Mouse (Mus musculus) liver, postnatal 0 days (tissue): ENCODE data around the gene Otogl. TPM values are rescaled to one million over a fixed set of nuclear protein-coding genes. Genes with fewer than 3 reads are reported as not detected.

ENCODE experiments used
- ATAC-seq: fragments of 200-750 bp; cut with Nextera tagmentation; 2 replicates; pipeline ENCODE4 v1.8.0; 2017; ENCODE audit warnings: mild to moderate bottlenecking, moderate library complexity
- DNase-seq: peaks from one replicate; pipeline ENCODE4 v3.0.0-alpha.2; 2016
- H3K27ac ChIP-seq: fragments of 300-500 bp; sonication (generic); 2 replicates; pipeline ENCODE4 v1.5.1; 2014; ENCODE audit warnings: antibody characterized with exemption, moderate library complexity, mild to moderate bottlenecking, low read depth
- H3K27me3 ChIP-seq: fragments of 300-500 bp; sonication (generic); 2 replicates; pipeline ENCODE4 v1.6.1; 2014; ENCODE audit warnings: low read length, control low read depth, mixed read lengths; ENCODE audit not compliant: insufficient read depth
- H3K36me3 ChIP-seq: fragments of 300-500 bp; sonication (generic); replicated peaks from 2 replicates; pipeline ENCODE4 v1.6.1; 2014; ENCODE audit warnings: mild to moderate bottlenecking, control low read depth, low read length, moderate library complexity, mixed read lengths; ENCODE audit not compliant: insufficient read depth
- H3K4me1 ChIP-seq: fragments of 300-500 bp; sonication (generic); 2 replicates; pipeline ENCODE4 v1.6.1; 2014; ENCODE audit warnings: antibody characterized with exemption, mild to moderate bottlenecking, control low read depth; ENCODE audit not compliant: insufficient read depth
- H3K4me2 ChIP-seq: fragments of 300-500 bp; sonication (generic); 2 replicates; pipeline ENCODE4 v1.6.1; 2014; ENCODE audit warnings: low read depth, mild to moderate bottlenecking, low read length, moderate library complexity, mixed read lengths
- H3K4me3 ChIP-seq: fragments of 300-500 bp; sonication (generic); 2 replicates; pipeline ENCODE4 v1.5.1; 2014; ENCODE audit warnings: low read depth, low read length
- H3K9ac ChIP-seq: fragments of 300-500 bp; sonication (generic); replicated peaks from 2 replicates; pipeline ENCODE4 v1.6.1; 2014; ENCODE audit warnings: mild to moderate bottlenecking, moderate library complexity
- H3K9me3 ChIP-seq: fragments of 300-500 bp; sonication (generic); 2 replicates; pipeline ENCODE4 v1.6.1; 2016; ENCODE audit warnings: mild to moderate bottlenecking, control low read depth, low read length, mixed read lengths
- CTCF ChIP-seq: sonication (generic); IDR thresholded peaks from 2 replicates; pipeline ENCODE4 v1.5.1; 2016; ENCODE audit warnings: antibody characterized with exemption, low read depth
- EP300 ChIP-seq: IDR thresholded peaks from 2 replicates; pipeline ENCODE4 v1.6.1; 2016; ENCODE audit warnings: antibody characterized with exemption, low read depth, mild to moderate bottlenecking
- WGBS: fragments of 180-500 bp; shearing (Covaris S2); extraction: QIAGEN DNeasy Blood & Tissue Kit; methylation state at CpG from one replicate; pipeline ENCODE4 v1.1.7; 2014; ENCODE audit not compliant: insufficient replicate concordance; 5-methylcytosine and 5-hydroxymethylcytosine counted together
- polyA plus RNA-seq: library from polyadenylated mRNA; unstranded; fragments of >200 nt; fragmentation: Nextera tagmentation; extraction: Ambion mirVana; gene quantifications from 2 replicates; pipeline ENCODE4 v1.2.1, GENCODE M21; 2015

Otogl gene
- polyA plus RNA-seq, 1 experiment from 2014 or later, result not detected

DNA sequence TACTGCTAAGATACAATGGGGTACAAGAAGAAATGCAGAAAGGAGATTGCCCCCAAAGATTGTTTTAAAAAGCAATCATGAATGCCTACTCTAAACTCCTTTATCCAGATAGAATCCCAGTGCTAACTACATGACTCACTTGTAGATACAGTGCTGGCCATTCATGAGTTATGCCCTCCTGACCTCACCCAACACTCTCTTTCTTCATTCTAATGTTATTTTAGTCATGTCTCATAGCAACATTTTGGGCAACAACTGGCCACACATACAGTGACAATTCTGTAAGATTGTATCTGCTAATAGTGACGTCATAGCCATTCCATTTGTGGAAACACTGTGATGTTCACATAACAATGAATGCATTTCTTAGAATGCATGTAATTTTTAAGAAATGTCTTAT, 21.6 kb upstream of the Otogl start:
- no peaks in the 10 kb centered on the region for H3K9me3 ChIP-seq
- H3K27me3 ChIP-seq, result no peaks in the 10 kb centered on the region
- no peak for DNase-seq
- no peak for TF ChIP-seq CTCF
- H3K4me3 ChIP-seq, result no peak overlapping the region
- WGBS, result 60% methylated on average over 1 of the region's 1 CpGs
- ATAC-seq, result no peak
- no peak overlapping the region for H3K27ac ChIP-seq
- H3K4me2 ChIP-seq, result no peak overlapping the region
- no peaks in the 10 kb centered on the region for H3K36me3 ChIP-seq
- no peak overlapping the region; the same call in 1 of the 2 replicates for H3K9ac ChIP-seq
- no peaks in the 10 kb centered on the region for H3K4me1 ChIP-seq

GRCm38 (mm10) chr10:107931833-107932828, 20.2 kb upstream of the Otogl start:
- peak; percentile 55 for ATAC-seq

GRCm38 (mm10) chr10:107930471-107931021, 18.6 kb upstream of the Otogl start:
- Histone ChIP-seq H3K27ac (no peak overlapping the region), H3K9ac (no peak overlapping the region), H3K4me1 (no peaks in the 10 kb centered on the region), H3K4me3 (no peak overlapping the region), H3K36me3 (no peaks in the 10 kb centered on the region), H3K4me2 (no peak overlapping the region), H3K9me3 (no peaks in the 10 kb centered on the region), H3K27me3 (no peaks in the 10 kb centered on the region)
- no peak for TF ChIP-seq CTCF
- TF ChIP-seq EP300, result no peak
- ATAC-seq (peak; percentile 33; the same call in 1 of the 2 replicates), DNase-seq (no peak)
- WGBS, result 38% methylated on average over 7 of the region's 7 CpGs

More at GRCm38 (mm10) chr10:107931833-107932828, 20.2 kb upstream of the Otogl start:
- no peak for TF ChIP-seq EP300
- TF ChIP-seq CTCF, result peak; percentile 65
- 30% methylated on average over 10 of the region's 10 CpGs for WGBS
- H3K36me3 ChIP-seq, result no peaks in the 10 kb centered on the region
- DNase-seq, result peak; percentile 24
- no peak overlapping the region for H3K4me3 ChIP-seq
- no peak overlapping the region for H3K9ac ChIP-seq
- no peaks in the 10 kb centered on the region for H3K9me3 ChIP-seq
- no peak overlapping the region for H3K27ac ChIP-seq
- no peaks in the 10 kb centered on the region for H3K27me3 ChIP-seq
- H3K4me1 ChIP-seq, result no peaks in the 10 kb centered on the region
- H3K4me2 ChIP-seq, result no peak overlapping the region

DNA sequence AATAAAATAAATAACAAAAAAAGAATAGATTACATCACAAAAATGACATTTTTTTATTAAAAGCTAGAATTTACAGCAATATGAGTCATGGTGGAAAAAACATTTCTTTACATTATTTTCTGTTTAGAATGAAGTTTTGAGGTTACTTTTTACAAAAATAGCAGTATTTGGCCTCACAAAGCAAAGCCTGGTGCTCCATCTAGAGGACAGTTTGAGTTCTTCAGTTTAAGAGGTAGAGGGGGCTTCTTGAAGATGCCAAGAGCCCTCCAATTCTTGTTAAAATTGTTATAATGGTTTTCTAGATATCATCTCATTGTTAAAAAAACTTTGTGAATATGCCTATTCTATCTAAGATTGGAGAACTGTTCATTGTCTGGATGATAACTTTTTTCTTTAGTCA, 13.4 kb upstream of the Otogl start:
- ATAC-seq, result no peak
- no peaks in the 10 kb centered on the region for H3K4me1 ChIP-seq
- H3K4me3 ChIP-seq, result no peak overlapping the region
- no peaks in the 10 kb centered on the region for H3K36me3 ChIP-seq
- no peak overlapping the region for H3K27ac ChIP-seq
- DNase-seq, result no peak
- no peak overlapping the region for H3K9ac ChIP-seq
- H3K9me3 ChIP-seq, result no peaks in the 10 kb centered on the region
- H3K4me2 ChIP-seq, result no peak overlapping the region
- peak; percentile 49 for TF ChIP-seq CTCF
- no peak for TF ChIP-seq EP300
- H3K27me3 ChIP-seq, result no peaks in the 10 kb centered on the region

DNA sequence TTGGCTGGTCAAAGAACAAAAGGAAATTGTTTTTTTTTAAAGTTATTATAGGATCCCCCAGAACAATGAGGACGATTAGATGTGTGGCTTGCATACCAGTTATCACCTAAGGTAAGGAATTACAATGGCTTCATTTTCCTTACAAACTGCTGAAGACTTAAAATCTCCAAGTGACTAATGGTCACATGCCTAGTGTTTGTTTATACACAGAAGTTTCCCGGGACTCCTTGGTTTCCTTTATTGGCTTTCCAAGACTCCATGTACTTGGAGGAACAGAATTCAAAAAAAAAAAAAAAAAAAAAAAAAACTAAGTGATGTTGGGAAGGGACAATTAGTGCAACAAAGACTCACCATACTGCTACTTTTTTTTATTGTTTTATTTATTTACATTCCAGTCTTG, 11.9 kb upstream of the Otogl start:
- DNase-seq (no peak), ATAC-seq (no peak)
- no peak for TF ChIP-seq EP300
- TF ChIP-seq CTCF, result no peak
- no peaks in the 10 kb centered on the region for H3K36me3 ChIP-seq
- H3K9ac ChIP-seq, result no peak overlapping the region
- no peak overlapping the region for H3K4me2 ChIP-seq
- H3K27ac ChIP-seq, result no peak overlapping the region
- H3K4me1 ChIP-seq, result no peaks in the 10 kb centered on the region
- 33% methylated on average over 2 of the region's 2 CpGs for WGBS
- H3K4me3 ChIP-seq, result no peak overlapping the region
- no peaks in the 10 kb centered on the region for H3K27me3 ChIP-seq
- no peaks in the 10 kb centered on the region for H3K9me3 ChIP-seq

DNA sequence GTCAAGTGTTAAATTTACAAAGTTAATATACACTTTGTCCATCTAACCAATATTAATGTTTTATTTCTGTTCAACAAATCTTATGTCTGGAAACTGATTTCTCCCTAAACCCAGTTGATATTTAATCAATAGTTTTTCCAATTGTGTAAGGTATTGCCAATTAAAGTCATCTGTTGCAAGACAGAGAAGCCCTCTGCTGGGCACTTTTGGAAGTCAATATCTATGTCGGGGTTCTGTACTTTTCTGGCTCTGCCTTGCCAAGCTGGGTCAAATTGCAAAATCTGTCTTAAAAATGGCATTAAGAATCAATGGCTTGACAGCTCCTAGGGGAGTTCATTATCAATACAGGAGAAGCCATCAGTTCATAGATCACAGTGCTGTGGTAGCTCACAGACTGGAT, 10.8 kb upstream of the Otogl start:
- no peak overlapping the region for H3K4me2 ChIP-seq
- H3K27me3 ChIP-seq, result no peaks in the 10 kb centered on the region
- TF ChIP-seq EP300 (no peak), CTCF (peak; percentile 48)
- no peaks in the 10 kb centered on the region for H3K36me3 ChIP-seq
- DNase-seq, result no peak
- 14% methylated on average over 1 of the region's 1 CpGs for WGBS
- H3K27ac ChIP-seq, result no peak overlapping the region
- H3K9me3 ChIP-seq, result no peaks in the 10 kb centered on the region
- no peaks in the 10 kb centered on the region for H3K4me1 ChIP-seq
- H3K9ac ChIP-seq, result no peak overlapping the region
- ATAC-seq, result no peak
- H3K4me3 ChIP-seq, result no peak overlapping the region
